Mouse (Mus musculus) megakaryocyte, embryonic 14.5 days (primary cell): Measurements from ENCODE around the gene Gaa. TPM values are rescaled to one million over a fixed set of nuclear protein-coding genes. Genes with fewer than 3 reads are reported as not detected.

Experiments
- H3K27me3 ChIP-seq: replicated peaks from 2 replicates; pipeline ENCODE3; 2012; ENCODE audit warnings: inconsistent platforms
- H3K36me3 ChIP-seq: replicated peaks from 2 replicates; pipeline ENCODE3; 2012; ENCODE audit warnings: low read length, inconsistent platforms, mixed read lengths
- H3K4me1 ChIP-seq: 2 replicates; pipeline ENCODE4 v1.6.1; 2012; ENCODE audit warnings: inconsistent platforms
- H3K4me3 ChIP-seq: replicated peaks from 2 replicates; pipeline ENCODE3; 2012; ENCODE audit warnings: moderate library complexity, mild to moderate bottlenecking, inconsistent platforms
- H3K9me3 ChIP-seq: 2 replicates; pipeline ENCODE4 v1.6.1; 2012; ENCODE audit warnings: inconsistent platforms
- FLI1 ChIP-seq: IDR thresholded peaks from 2 replicates; pipeline ENCODE4 v1.6.1; 2012; ENCODE audit warnings: low read length, inconsistent platforms, mixed read lengths
- GATA1 ChIP-seq: IDR thresholded peaks from 3 replicates; pipeline ENCODE4 v1.6.1; 2012; ENCODE audit warnings: mixed read lengths, low read length, inconsistent platforms, borderline replicate concordance
- polyA plus RNA-seq: library from polyadenylated mRNA; stranded (reverse); fragments of >175 nt; gene quantifications from 2 replicates; pipeline ENCODE4 v1.2.3, GENCODE M21; 2012; ENCODE audit warnings: low replicate concordance; ENCODE audit not compliant: insufficient read depth

Gaa gene
- polyA plus RNA-seq, 1 experiment = 44.2 TPM

- H3K4me1 ChIP-seq = peaks cover 30% of the 10 kb centered on the region
Observed at GRCm38 (mm10) chr11:119300246-119300935, 32.7 kb downstream of the Gaa start.

DNA sequence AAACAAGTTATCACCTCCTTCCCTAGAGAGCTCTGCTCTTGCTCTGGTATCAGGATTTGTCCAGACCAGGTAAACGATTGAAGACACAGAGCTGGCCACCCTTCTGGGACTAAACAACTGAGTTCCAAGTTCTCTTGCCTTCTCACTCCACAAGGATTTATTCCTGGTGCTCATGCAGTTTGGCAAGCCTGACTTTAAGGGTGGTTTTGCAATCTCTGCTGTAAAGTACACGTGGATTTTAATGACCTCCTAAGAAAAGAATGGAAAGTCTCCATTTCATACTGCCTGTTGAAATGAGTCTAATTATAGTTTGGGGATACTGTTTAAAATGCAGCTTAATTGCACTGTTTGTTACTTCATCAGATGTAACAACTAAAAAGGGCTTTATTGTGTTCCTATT lies 33.3 kb downstream of the Gaa start:
- TF ChIP-seq GATA1 = no peak
- no peak for TF ChIP-seq FLI1
- H3K36me3 ChIP-seq = peaks cover 22% of the 10 kb centered on the region
- H3K4me3 ChIP-seq = no peak overlapping the region
- no peaks in the 10 kb centered on the region for H3K9me3 ChIP-seq
- H3K4me1 ChIP-seq = peaks cover 26% of the 10 kb centered on the region
- H3K27me3 ChIP-seq = peaks cover 37% of the 10 kb centered on the region

More at GRCm38 (mm10) chr11:119300246-119300935, 32.7 kb downstream of the Gaa start:
- Histone ChIP-seq H3K27me3 (peaks cover 34% of the 10 kb centered on the region), H3K4me3 (peak overlapping the region; percentile 99), H3K9me3 (no peaks in the 10 kb centered on the region), H3K36me3 (peaks cover 28% of the 10 kb centered on the region)
- TF ChIP-seq GATA1 = no peak

GRCm38 (mm10) chr11:119304904-119305712 lies 37.4 kb downstream of the Gaa start:
- Histone ChIP-seq H3K4me3 (no peak overlapping the region), H3K27me3 (peaks cover 68% of the 10 kb centered on the region), H3K4me1 (peaks cover 18% of the 10 kb centered on the region), H3K36me3 (no peaks in the 10 kb centered on the region), H3K9me3 (no peaks in the 10 kb centered on the region)
- TF ChIP-seq FLI1 (no peak), GATA1 (no peak)

DNA sequence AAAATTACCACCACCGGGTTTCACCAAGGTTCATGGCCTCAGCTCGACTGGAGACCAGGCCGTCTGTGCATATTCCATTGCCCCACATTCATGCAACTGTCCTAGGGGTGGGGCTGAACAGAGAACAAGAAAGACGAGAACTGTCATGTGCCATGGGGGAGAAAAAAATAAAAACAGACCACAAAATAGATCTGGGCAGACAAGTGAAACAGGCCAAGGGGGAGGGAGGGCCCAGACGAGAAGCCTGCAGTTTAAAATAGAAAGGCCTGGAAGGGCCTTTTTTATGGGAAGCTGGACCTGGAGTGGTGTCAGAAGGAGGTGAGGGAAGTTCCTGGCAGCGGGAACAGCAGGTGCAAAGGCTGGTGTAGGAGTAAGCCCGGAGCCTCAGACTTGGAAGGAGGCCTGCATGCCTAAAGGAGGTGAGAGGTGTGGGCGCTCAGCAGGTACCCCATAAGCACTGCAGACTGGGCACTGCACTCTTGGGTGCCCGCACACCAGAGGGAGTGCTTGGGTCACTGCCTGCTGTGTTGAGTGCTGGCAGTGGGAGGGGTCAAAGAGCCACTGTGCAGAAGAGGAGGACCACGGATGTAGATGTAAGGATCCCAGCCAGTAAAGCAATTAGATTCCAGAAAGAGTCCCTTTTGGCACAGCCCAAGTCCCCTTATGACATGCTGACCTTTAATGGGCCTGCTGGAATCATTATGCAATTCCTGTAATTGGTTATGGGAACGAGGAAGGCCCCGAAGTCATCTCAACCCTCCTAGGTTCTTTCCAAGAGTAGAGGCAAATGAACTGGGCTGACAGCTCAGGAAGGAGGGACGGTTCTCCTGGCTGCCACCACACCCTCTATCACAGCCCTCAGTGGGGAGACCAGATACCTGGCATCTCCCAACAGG lies 39.3 kb downstream of the Gaa start:
- H3K36me3 ChIP-seq = no peaks in the 10 kb centered on the region
- peaks cover 12% of the 10 kb centered on the region; the same call in 1 of the 2 replicates for H3K4me1 ChIP-seq
- no peaks in the 10 kb centered on the region for H3K9me3 ChIP-seq
- H3K4me3 ChIP-seq = no peak overlapping the region
- no peak for TF ChIP-seq GATA1
- TF ChIP-seq FLI1 = no peak
- H3K27me3 ChIP-seq = peaks cover 69% of the 10 kb centered on the region

- Histone ChIP-seq H3K4me1 (peaks cover 12% of the 10 kb centered on the region; the same call in 1 of the 2 replicates), H3K27me3 (peaks cover 70% of the 10 kb centered on the region)
- TF ChIP-seq FLI1 (no peak), GATA1 (no peak)
Observed at GRCm38 (mm10) chr11:119307658-119307867, 39.9 kb downstream of the Gaa start, which contains the start of gene Card14. Gene Card14, plus strand, starts transcription at chr11:119307768.

DNA sequence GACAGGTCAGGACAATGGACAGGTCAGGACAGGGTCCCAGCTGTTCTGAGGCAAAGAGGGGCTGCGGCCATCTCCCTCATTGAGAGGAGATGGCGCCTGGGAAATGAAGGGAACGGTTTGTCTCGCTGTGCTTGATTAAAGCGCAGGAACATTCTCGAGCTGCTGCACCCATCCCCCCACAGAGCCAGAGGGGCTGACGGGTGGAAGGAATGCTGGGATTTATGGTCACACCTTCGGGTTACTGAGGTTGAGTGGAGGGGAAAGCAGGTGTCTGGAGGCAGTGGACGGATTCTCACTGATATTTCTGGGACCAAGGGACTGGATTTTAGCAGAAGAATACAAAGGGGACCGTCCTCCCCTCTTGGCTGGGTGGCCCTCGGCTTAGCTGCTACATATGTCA lies 40.2 kb downstream of the Gaa start:
- peaks cover 12% of the 10 kb centered on the region; the same call in 1 of the 2 replicates for H3K4me1 ChIP-seq
- H3K36me3 ChIP-seq = no peaks in the 10 kb centered on the region
- H3K27me3 ChIP-seq = peaks cover 66% of the 10 kb centered on the region
- H3K9me3 ChIP-seq = no peaks in the 10 kb centered on the region
- TF ChIP-seq FLI1 = no peak
- TF ChIP-seq GATA1 = no peak
- H3K4me3 ChIP-seq = no peak overlapping the region

More at GRCm38 (mm10) chr11:119307658-119307867, 39.9 kb downstream of the Gaa start, which contains the start of gene Card14:
- Histone ChIP-seq H3K4me3 (no peak within 1 kb of the TSS), H3K36me3 (no peaks in the 10 kb centered on the region), H3K9me3 (no peaks in the 10 kb centered on the region)

DNA sequence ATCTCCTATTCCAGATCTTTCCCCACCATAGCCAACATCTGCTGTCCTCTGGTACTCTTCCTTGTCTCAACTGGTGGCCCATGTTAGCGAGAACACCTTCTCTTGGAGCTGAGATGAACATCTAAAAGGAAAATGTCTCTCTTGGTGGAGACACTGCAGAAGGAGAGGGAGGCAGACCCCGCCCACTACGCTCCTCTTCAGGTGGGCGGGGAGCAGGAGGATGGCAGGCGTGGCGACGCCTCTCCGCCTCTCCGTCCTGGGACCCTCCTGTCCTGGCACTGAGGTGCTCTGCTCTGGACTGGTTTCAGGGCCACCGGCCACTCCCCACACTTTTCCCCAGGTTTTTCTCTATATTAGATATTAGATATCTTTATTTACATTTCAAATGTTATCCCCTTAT lies 42.9 kb downstream of the Gaa start:
- Histone ChIP-seq H3K9me3 (no peaks in the 10 kb centered on the region), H3K36me3 (no peaks in the 10 kb centered on the region), H3K27me3 (peaks cover 64% of the 10 kb centered on the region), H3K4me1 (peaks cover 7% of the 10 kb centered on the region; the same call in 1 of the 2 replicates), H3K4me3 (no peak overlapping the region)
- no peak for TF ChIP-seq FLI1
- TF ChIP-seq GATA1 = no peak

- H3K9me3 ChIP-seq = no peaks in the 10 kb centered on the region
- H3K27me3 ChIP-seq = peaks cover 63% of the 10 kb centered on the region
- H3K4me1 ChIP-seq = no peaks in the 10 kb centered on the region; the same call in 1 of the 2 replicates
- no peak overlapping the region for H3K4me3 ChIP-seq
- no peaks in the 10 kb centered on the region for H3K36me3 ChIP-seq
- TF ChIP-seq GATA1 (no peak), FLI1 (no peak)
Observed at GRCm38 (mm10) chr11:119314252-119314936, 46.7 kb downstream of the Gaa start.

GRCm38 (mm10) chr11:119316720-119317119 lies 49.0 kb downstream of the Gaa start:
- Histone ChIP-seq H3K27me3 (peaks cover 53% of the 10 kb centered on the region), H3K4me3 (no peak overlapping the region), H3K9me3 (no peaks in the 10 kb centered on the region), H3K4me1 (no peaks in the 10 kb centered on the region), H3K36me3 (no peaks in the 10 kb centered on the region)
- no peak for TF ChIP-seq FLI1
- no peak for TF ChIP-seq GATA1
